Mouse (Mus musculus) liver, embryonic 13.5 days (tissue): ENCODE results near the gene C1s1. TPM values are rescaled to one million over a fixed set of nuclear protein-coding genes. Genes with fewer than 3 reads are reported as not detected.
A peak's percentile ranks its signal among the peaks of the same experiment; 100 is the strongest.
"Not testable (repeated sequence)": the region's sequence is repeated elsewhere in the genome, so short reads cannot be mapped to it uniquely, and the experiment has no call there.

ENCODE experiments used
- ATAC-seq: fragments of 200-750 bp; cut with Nextera tagmentation; 2 replicates; pipeline ENCODE4 v1.8.0; 2017; ENCODE audit warnings: low read depth, mild to moderate bottlenecking, moderate number of reproducible peaks, moderate library complexity
- DNase-seq: peaks from one replicate; pipeline ENCODE4 v3.0.0; 2022
- H3K27ac ChIP-seq: fragments of 300-500 bp; sonication (generic); 2 replicates; pipeline ENCODE4 v1.5.1; 2015; ENCODE audit warnings: moderate library complexity, mild to moderate bottlenecking, inconsistent platforms
- H3K27me3 ChIP-seq: fragments of 300-500 bp; sonication (generic); 2 replicates; pipeline ENCODE4 v1.6.1; 2015; ENCODE audit warnings: mild to moderate bottlenecking, inconsistent platforms
- H3K36me3 ChIP-seq: fragments of 300-500 bp; sonication (generic); 2 replicates; pipeline ENCODE4 v1.6.1; 2015; ENCODE audit warnings: mild to moderate bottlenecking, inconsistent platforms
- H3K4me1 ChIP-seq: fragments of 300-500 bp; sonication (generic); replicated peaks from 2 replicates; pipeline ENCODE4 v1.6.1; 2015; ENCODE audit warnings: inconsistent platforms
- H3K4me2 ChIP-seq: fragments of 300-500 bp; sonication (generic); 2 replicates; pipeline ENCODE4 v1.6.1; 2015; ENCODE audit warnings: inconsistent platforms, mild to moderate bottlenecking, moderate library complexity
- H3K4me3 ChIP-seq: fragments of 300-500 bp; sonication (generic); replicated peaks from 2 replicates; pipeline ENCODE4 v1.5.1; 2015; ENCODE audit warnings: mild to moderate bottlenecking, inconsistent platforms
- H3K9ac ChIP-seq: fragments of 300-500 bp; sonication (generic); 2 replicates; pipeline ENCODE4 v1.6.1; 2015; ENCODE audit warnings: mild to moderate bottlenecking, inconsistent platforms
- H3K9me3 ChIP-seq: fragments of 300-500 bp; sonication (generic); replicated peaks from 2 replicates; pipeline ENCODE4 v1.6.1; 2016; ENCODE audit warnings: inconsistent platforms
- WGBS: fragments of 180-500 bp; shearing (Covaris S2); methylation state at CpG from one replicate; pipeline ENCODE4 v1.1.7; 2015; ENCODE audit not compliant: insufficient replicate concordance; 5-methylcytosine and 5-hydroxymethylcytosine counted together
- polyA plus RNA-seq: library from polyadenylated mRNA; unstranded; fragments of >200 nt; fragmentation: Nextera tagmentation; extraction: Ambion mirVana; gene quantifications from 2 replicates; pipeline ENCODE4 v1.2.1, GENCODE M21; 2015

C1s1 gene
- polyA plus RNA-seq, 1 experiment from 2014 or later, result 21.1 TPM

DNA sequence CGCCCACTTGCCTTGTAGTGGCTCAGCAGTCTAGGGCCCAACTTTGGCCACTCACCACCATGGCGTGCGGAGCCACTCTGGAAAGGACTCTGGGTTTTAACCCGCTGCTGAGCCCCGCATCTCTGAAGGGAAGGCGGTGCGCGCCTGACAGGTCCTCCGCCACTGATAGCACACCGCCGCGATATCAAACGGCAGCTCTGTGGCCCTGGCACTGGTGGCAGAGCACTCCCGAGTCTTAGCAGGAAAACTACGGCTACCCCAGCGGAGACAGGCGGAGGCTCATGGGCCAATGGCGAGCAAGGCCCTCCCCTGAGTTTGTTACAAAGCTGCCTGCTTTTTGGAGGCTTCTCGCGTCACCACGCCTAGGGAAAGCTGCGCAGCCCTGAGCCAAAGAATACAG lies 10.6 kb upstream of the C1s1 start:
- DNase-seq (no peak), ATAC-seq (no peak)
- H3K9me3 ChIP-seq, result peaks cover 12% of the 10 kb centered on the region
- 63% methylated on average over 22 of the region's 22 CpGs for WGBS
- H3K27ac ChIP-seq, result no peak overlapping the region
- no peaks in the 10 kb centered on the region for H3K27me3 ChIP-seq
- H3K4me1 ChIP-seq, result no peaks in the 10 kb centered on the region
- H3K4me2 ChIP-seq, result no peak overlapping the region
- no peak overlapping the region for H3K9ac ChIP-seq
- H3K4me3 ChIP-seq, result no peak overlapping the region
- no peaks in the 10 kb centered on the region for H3K36me3 ChIP-seq

DNA sequence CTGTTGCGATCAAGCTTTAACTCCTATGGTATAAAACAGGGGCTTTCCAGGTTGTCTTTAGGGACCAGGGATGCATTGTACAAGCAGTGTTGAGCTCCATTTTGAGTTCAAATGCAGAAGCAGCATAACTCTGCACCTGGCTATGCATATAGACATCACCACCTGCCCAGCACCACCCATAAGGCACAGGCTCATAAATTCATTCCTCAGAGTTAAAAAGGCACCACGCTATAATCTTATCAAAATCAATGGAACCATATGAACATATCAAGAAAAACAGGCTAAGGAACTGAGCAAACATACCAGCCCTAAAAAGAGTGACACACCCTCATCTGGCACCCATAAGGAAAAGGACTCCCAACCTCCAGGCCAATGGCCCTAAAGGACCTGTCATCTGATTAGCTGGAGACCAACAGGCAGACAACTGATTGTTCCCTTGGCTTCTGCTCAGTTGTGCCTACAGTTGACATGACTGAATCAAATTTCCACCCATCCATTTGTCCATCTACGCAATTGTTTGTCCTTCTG lies 6.9 kb upstream of the C1s1 start:
- Histone ChIP-seq H3K36me3 (no peaks in the 10 kb centered on the region), H3K9me3 (peaks cover 12% of the 10 kb centered on the region), H3K27ac (no peak overlapping the region), H3K4me1 (no peaks in the 10 kb centered on the region), H3K27me3 (no peaks in the 10 kb centered on the region), H3K4me2 (no peak overlapping the region), H3K9ac (no peak overlapping the region), H3K4me3 (no peak overlapping the region)
- no peak for DNase-seq
- ATAC-seq, result no peak
- WGBS, result 65% methylated on average over 3 of the region's 3 CpGs

DNA sequence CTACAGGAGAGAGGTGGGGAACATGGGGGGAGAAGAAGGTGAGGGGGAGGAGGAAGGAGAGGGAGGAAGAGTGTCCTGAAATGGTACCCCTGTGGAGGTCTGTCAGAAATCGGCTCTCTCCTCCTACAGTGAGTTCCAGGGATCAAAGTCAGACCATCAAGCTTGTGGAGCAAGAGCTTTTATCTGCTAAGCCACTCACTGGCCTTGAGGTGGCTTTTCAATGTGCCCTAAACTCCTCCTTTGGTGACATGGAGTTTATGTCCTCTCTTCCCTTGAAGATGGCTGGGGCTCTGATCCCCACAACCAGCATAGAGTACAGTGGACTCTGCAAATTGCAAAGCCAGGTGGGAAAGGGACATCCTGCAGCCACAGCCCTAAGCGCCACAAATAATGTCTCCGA lies 5.8 kb upstream of the C1s1 start:
- H3K27ac ChIP-seq, H3K9ac ChIP-seq, H3K36me3 ChIP-seq, H3K4me2 ChIP-seq, H3K4me3 ChIP-seq, ATAC-seq, DNase-seq, H3K4me1 ChIP-seq, H3K27me3 ChIP-seq: not testable (repeated sequence)
- 70% methylated on average over 3 of the region's 3 CpGs for WGBS
- H3K9me3 ChIP-seq, result peaks cover 12% of the 10 kb centered on the region

DNA sequence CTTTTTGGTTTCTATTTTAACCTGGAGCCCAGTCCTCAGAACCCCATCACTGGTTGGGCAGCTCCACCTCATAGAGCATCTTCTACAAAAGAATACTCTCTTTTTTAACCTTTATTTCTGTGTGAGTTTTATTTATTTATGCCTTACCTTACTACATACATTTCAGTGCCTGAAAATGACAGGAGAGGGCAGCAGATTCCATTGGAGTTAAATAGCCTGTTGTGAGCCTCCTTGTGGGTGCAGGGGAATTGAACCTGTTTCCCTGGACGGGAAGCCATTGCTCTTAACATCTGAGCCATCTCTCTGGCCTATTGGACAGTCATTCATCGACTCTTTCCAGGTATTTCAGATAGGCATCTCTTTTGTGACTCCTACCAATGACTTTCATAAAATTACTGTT lies 3.3 kb upstream of the C1s1 start:
- WGBS, result 55% methylated on average over 2 of the region's 2 CpGs
- Histone ChIP-seq H3K36me3 (no peaks in the 10 kb centered on the region), H3K4me2 (no peak overlapping the region), H3K27ac (no peak overlapping the region), H3K4me1 (no peaks in the 10 kb centered on the region), H3K27me3 (no peaks in the 10 kb centered on the region), H3K9ac (no peak overlapping the region), H3K9me3 (0 out of 2 replicates have a peak, but pooled peaks cover 4% of the 10 kb centered on the region), H3K4me3 (no peak overlapping the region)
- DNase-seq (no peak), ATAC-seq (no peak)

GRCm38 (mm10) chr6:124544466-124544865 lies 2.3 kb upstream of the C1s1 start:
- Histone ChIP-seq H3K27me3 (no peaks in the 10 kb centered on the region), H3K36me3 (no peaks in the 10 kb centered on the region), H3K4me1 (no peaks in the 10 kb centered on the region), H3K4me3 (no peak overlapping the region), H3K4me2 (no peak overlapping the region), H3K9ac (no peak overlapping the region), H3K9me3 (no peaks in the 10 kb centered on the region), H3K27ac (no peak overlapping the region)
- DNase-seq (no peak), ATAC-seq (no peak)
- 58% methylated on average over 6 of the region's 6 CpGs for WGBS

DNA sequence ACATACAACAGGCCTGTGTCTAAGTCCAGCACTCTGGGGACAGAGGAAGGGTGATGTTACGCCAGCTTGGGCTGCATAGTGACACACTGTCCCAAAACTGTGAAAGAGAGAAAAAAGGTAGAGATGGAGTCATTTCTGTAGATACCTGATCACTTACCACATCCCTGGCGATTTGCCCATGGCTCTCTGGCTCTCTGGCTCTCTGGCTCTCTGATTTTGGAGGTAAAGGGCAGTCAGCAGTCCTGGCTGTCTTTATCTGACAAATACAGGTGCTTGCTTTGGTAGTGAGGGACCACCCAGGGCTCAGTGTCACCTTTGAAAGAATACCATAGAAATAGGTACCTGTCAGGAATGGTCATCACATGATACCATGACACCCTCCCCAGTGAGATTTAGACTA lies 983 bp downstream of the C1s1 start:
- H3K4me2 ChIP-seq, result peak overlapping the region; percentile 28; the same call in 1 of the 2 replicates
- not testable (repeated sequence) for H3K9me3 ChIP-seq, DNase-seq, H3K4me1 ChIP-seq, H3K27ac ChIP-seq, H3K27me3 ChIP-seq, H3K36me3 ChIP-seq, ATAC-seq, H3K4me3 ChIP-seq, H3K9ac ChIP-seq
- WGBS, result 63% methylated on average over 2 of the region's 2 CpGs

DNA sequence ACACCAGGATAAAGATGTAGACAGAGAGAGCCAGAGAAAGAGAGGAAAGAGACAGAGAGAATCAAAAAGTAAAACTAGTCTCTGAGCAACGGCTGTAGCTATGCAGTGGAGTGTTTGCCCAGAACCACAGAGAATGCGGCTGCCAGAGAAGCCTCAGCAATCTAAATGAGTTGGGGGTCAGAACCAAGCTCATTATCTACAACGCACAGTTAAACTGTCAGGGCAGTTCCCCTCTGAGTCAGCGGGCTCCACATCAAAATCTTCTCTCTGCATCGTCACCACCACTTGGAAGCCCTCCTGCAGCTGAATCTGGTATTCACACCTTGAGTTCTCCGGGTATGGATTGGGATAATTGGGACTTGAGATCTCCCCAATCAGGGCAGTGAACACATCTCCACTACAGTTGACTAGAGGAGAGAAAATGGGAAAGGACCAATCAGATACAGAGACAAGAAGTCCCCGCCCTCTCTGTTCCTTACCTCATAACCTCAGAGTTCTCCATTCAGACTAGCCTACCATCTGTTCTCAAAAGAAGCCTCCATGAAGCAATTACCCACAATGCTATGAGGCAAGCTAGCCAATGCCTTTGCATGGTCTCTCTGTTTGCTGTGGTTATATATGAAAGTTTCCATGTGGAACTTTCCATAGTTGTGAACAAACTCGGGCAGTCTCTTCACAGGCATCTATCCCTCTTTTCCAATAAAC lies 5.9 kb downstream of the C1s1 start:
- not testable (repeated sequence) for H3K9me3 ChIP-seq, DNase-seq, H3K9ac ChIP-seq, ATAC-seq, H3K4me1 ChIP-seq, H3K27me3 ChIP-seq, H3K27ac ChIP-seq, H3K4me2 ChIP-seq, H3K36me3 ChIP-seq, H3K4me3 ChIP-seq
- 41% methylated on average over 8 of the region's 8 CpGs for WGBS

GRCm38 (mm10) chr6:124531077-124531476 lies 11.1 kb downstream of the C1s1 start:
- H3K4me3 ChIP-seq, result no peak overlapping the region
- DNase-seq (no peak), ATAC-seq (no peak)
- H3K27me3 ChIP-seq, result no peaks in the 10 kb centered on the region
- H3K36me3 ChIP-seq, result no peaks in the 10 kb centered on the region
- WGBS, result 66% methylated on average over 8 of the region's 8 CpGs
- H3K9ac ChIP-seq, result no peak overlapping the region
- no peaks in the 10 kb centered on the region for H3K4me1 ChIP-seq
- H3K27ac ChIP-seq, result no peak overlapping the region
- H3K4me2 ChIP-seq, result no peak overlapping the region
- H3K9me3 ChIP-seq, result no peaks in the 10 kb centered on the region

DNA sequence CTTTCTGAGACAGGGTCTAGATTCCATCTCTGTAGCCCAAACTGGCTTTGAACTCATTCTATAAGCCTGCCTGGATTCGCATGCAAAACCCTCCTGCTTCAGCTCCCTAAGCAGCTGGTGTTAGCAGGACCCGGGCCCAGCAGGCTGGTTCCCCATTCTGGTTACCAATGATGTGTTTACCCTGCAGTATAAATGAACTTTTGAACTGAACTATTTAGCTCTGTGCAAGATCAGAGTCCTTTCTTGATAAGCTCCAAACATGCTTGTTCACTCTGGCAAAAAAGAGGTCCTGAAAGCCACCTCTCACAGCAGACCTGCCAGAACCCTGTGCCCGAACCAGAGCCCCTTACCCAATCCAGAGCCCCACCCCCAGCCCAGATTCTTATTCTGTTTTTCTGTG lies 14.3 kb downstream of the C1s1 start:
- no peaks in the 10 kb centered on the region for H3K9me3 ChIP-seq
- no peak for DNase-seq
- H3K36me3 ChIP-seq, result no peaks in the 10 kb centered on the region
- H3K9ac ChIP-seq, result no peak overlapping the region
- H3K27me3 ChIP-seq, result no peaks in the 10 kb centered on the region
- H3K4me1 ChIP-seq, result no peaks in the 10 kb centered on the region
- H3K27ac ChIP-seq, result no peak overlapping the region
- WGBS, result 48% methylated on average over 3 of the region's 3 CpGs
- ATAC-seq, result peak; percentile 66; the same call in 1 of the 2 replicates
- no peak overlapping the region for H3K4me3 ChIP-seq
- no peak overlapping the region for H3K4me2 ChIP-seq

- not testable (repeated sequence) for H3K9me3 ChIP-seq, H3K4me1 ChIP-seq, H3K4me3 ChIP-seq, ATAC-seq, DNase-seq, H3K27ac ChIP-seq, H3K27me3 ChIP-seq, H3K36me3 ChIP-seq, H3K4me2 ChIP-seq, H3K9ac ChIP-seq
- 55% methylated on average over 7 of the region's 7 CpGs for WGBS
Observed at GRCm38 (mm10) chr6:124522082-124522481, 20.1 kb downstream of the C1s1 start.

GRCm38 (mm10) chr6:124517733-124518132 lies 24.4 kb downstream of the C1s1 start:
- not testable (repeated sequence) for DNase-seq, H3K27ac ChIP-seq, H3K4me1 ChIP-seq, H3K4me2 ChIP-seq, H3K4me3 ChIP-seq, H3K27me3 ChIP-seq, H3K36me3 ChIP-seq, H3K9me3 ChIP-seq, ATAC-seq, H3K9ac ChIP-seq
- 77% methylated on average over 4 of the region's 4 CpGs for WGBS

- ATAC-seq (no peak), DNase-seq (no peak)
- no peaks in the 10 kb centered on the region for H3K9me3 ChIP-seq
- peak within 1 kb of the TSS; percentile 43 for H3K4me2 ChIP-seq
- H3K4me1 ChIP-seq, result no peaks in the 10 kb centered on the region
- H3K36me3 ChIP-seq, result no peaks in the 10 kb centered on the region
- H3K4me3 ChIP-seq, result peak within 1 kb of the TSS; percentile 32
- 4% methylated on average over 6 of the region's 6 CpGs for WGBS
- H3K27ac ChIP-seq, result no peak within 1 kb of the TSS
- H3K9ac ChIP-seq, result no peak within 1 kb of the TSS; the same call in 1 of the 2 replicates
- no peaks in the 10 kb centered on the region for H3K27me3 ChIP-seq
Observed at GRCm38 (mm10) chr6:124512355-124512836, 29.8 kb downstream of the C1s1 start, which contains the start of gene C1ra. TSS of gene C1ra (plus strand) at chr6:124512405.
